Mouse (Mus musculus): Measurements from ENCODE around the gene Pigk. TPM values are rescaled to one million over a fixed set of nuclear protein-coding genes. Genes with fewer than 3 reads are reported as not detected.

Pigk gene
- total RNA-seq, 2 experiments from 2014 or later = 23.4 to 29.8 TPM

Other genes starting within 250 kb of the Pigk start
- gene Ak5, start 45.7 kb upstream of the Pigk start, total RNA-seq (2021) = not detected